Mouse (Mus musculus) intestine, postnatal 0 days (tissue): ENCODE measurements around the gene Pdcd6ip. TPM values are rescaled to one million over a fixed set of nuclear protein-coding genes. Genes with fewer than 3 reads are reported as not detected.

Source experiments
- ATAC-seq: fragments of 200-750 bp; cut with Nextera tagmentation; 2 replicates; pipeline ENCODE4 v1.8.0; 2017; ENCODE audit warnings: mild to moderate bottlenecking, moderate TSS enrichment, moderate library complexity
- H3K27ac ChIP-seq: fragments of 300-500 bp; sonication (generic); 2 replicates; pipeline ENCODE4 v1.5.1; 2014; ENCODE audit warnings: mild to moderate bottlenecking, low read depth, low read length, moderate library complexity
- H3K27me3 ChIP-seq: fragments of 300-500 bp; sonication (generic); replicated peaks from 2 replicates; pipeline ENCODE4 v1.6.1; 2014; ENCODE audit warnings: low read length, mixed read lengths; ENCODE audit not compliant: control insufficient read depth, insufficient read depth
- H3K36me3 ChIP-seq: fragments of 300-500 bp; sonication (generic); 2 replicates; pipeline ENCODE4 v1.6.1; 2014; ENCODE audit warnings: mild to moderate bottlenecking, moderate library complexity; ENCODE audit not compliant: control insufficient read depth, insufficient read depth
- H3K4me1 ChIP-seq: fragments of 300-500 bp; sonication (generic); replicated peaks from 2 replicates; pipeline ENCODE4 v1.6.1; 2014; ENCODE audit warnings: antibody characterized with exemption, low read length, mixed read lengths; ENCODE audit not compliant: control insufficient read depth, insufficient read depth
- H3K4me2 ChIP-seq: fragments of 300-500 bp; sonication (generic); replicated peaks from 2 replicates; pipeline ENCODE4 v1.6.1; 2014; ENCODE audit warnings: low read depth, mild to moderate bottlenecking, moderate library complexity
- H3K4me3 ChIP-seq: fragments of 300-500 bp; sonication (generic); 2 replicates; pipeline ENCODE4 v1.5.1; 2014; ENCODE audit warnings: low read depth, low read length
- H3K9ac ChIP-seq: fragments of 300-500 bp; sonication (generic); 2 replicates; pipeline ENCODE4 v1.6.1; 2014; ENCODE audit warnings: mild to moderate bottlenecking, low read depth, low read length
- H3K9me3 ChIP-seq: fragments of 300-500 bp; sonication (generic); 2 replicates; pipeline ENCODE4 v1.6.1; 2016; ENCODE audit warnings: mixed run types; ENCODE audit not compliant: control insufficient read depth
- CTCF ChIP-seq: sonication (generic); IDR thresholded peaks from 2 replicates; pipeline ENCODE4 v1.5.1; 2016; ENCODE audit warnings: low read depth, mild to moderate bottlenecking, control low read depth, antibody characterized with exemption, moderate library complexity
- WGBS: fragments of 180-500 bp; shearing (Covaris S2); extraction: QIAGEN DNeasy Blood & Tissue Kit; methylation state at CpG from one replicate; pipeline ENCODE4 v1.1.7; 2014; 5-methylcytosine and 5-hydroxymethylcytosine counted together
- polyA plus RNA-seq: library from polyadenylated mRNA; unstranded; fragments of >200 nt; fragmentation: Nextera tagmentation; extraction: Ambion mirVana; gene quantifications from 2 replicates; pipeline ENCODE4 v1.2.1, GENCODE M21; 2015

Gene Pdcd6ip
- polyA plus RNA-seq: 100 and 101 TPM in 2 replicates

DNA sequence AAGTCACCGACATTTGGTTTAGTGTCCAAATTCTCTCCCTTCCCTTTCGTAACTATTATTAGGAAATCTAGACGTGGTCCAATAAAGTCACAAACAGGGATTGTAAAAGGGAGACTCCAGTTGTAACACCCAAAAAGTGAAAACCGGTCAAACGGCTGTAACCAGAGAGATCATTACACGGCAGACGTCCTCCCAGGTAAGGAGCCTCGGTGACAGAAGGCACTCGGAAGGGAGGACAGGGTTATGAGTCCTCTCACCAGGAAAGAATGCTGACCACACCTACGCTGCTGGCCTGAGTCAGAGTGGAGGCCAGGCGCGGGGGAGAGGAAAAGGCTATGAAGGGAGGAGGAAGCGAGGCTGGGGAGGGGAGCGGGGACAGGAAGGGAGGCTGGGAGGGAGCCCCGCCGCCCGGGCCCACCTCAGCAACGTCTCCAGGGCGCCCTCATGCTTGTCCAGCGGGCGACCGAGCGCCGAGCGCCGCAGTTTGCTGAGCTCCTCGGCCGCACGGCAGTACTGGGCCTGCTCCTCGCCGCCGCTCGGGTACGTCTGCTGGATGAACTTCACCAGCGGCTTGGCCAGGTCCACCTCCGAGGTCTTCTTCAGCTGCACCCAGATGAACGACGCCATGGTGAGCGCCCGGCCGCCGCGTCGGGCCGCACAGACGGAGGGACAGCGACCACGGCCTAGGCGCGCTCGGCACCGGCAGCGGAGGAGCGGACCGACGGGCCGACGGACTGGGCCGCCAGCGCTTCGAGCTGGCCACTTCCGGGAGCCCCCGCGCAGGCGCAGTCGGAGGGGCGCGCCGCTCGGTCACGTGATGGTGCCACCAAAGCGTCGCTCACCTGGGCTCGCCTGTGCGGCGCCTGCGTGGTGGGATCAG, at the start of gene Pdcd6ip:
TSS of gene Pdcd6ip (minus strand) at position 779 of the 880 bp plus-strand sequence.
- peak within 1 kb of the TSS; percentile 77 for H3K4me2 ChIP-seq
- H3K27ac ChIP-seq: peak within 1 kb of the TSS; percentile 99
- no peaks in the 10 kb centered on the region for H3K9me3 ChIP-seq
- peak within 1 kb of the TSS; percentile 99 for H3K9ac ChIP-seq
- H3K4me3 ChIP-seq: peak within 1 kb of the TSS; percentile 98
- no peaks in the 10 kb centered on the region for H3K36me3 ChIP-seq
- TF ChIP-seq CTCF: no peak
- no peaks in the 10 kb centered on the region for H3K4me1 ChIP-seq
- ATAC-seq: peak; percentile 91
- WGBS: under 1% methylated on average over 76 of the region's 77 CpGs
- no peaks in the 10 kb centered on the region for H3K27me3 ChIP-seq

DNA sequence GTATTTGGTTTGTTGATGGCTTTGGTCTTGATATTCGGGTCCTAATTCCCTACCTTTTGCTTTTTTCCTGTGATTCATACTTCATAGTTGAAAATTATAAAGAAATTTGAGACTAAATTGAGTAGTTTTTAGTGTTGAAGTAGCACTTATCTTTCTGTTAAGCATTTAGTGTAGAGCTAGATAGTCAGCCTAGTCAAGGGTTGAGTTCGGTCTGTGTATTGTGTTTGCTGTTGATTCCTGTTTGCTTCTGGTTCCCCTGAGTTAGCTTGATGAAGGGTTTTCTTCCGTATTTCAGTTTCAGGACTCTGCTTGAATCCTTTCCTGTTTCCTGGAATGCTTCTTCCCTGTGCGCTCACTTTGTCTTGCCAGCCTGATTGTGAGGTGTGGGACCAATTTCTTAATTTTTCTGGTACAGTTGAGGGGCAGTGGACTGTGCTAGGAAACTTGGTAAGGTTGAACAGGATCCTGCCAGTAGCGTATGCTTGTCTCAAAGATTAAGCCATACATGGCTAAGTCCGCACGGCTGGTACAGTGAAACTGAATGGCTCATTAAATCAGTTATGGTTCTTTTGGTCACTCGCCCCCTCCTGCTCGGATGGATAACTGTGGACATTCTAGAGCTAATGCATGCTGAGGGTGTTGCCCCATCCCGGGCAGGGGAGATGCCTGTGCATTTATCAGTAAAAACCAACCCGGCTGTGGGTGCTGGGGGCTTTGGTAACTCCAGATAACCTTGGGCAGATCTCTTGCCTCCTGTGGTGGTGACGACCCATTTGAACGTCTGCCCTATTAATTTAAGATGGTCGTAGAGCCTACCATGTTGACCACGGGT, 48.0 kb upstream of the Pdcd6ip start:
- Histone ChIP-seq H3K4me1 (no peaks in the 10 kb centered on the region), H3K27me3 (no peaks in the 10 kb centered on the region), H3K36me3 (peaks cover 5% of the 10 kb centered on the region; the same call in 1 of the 2 replicates), H3K4me2 (no peak overlapping the region), H3K9ac (no peak overlapping the region), H3K4me3 (no peak overlapping the region), H3K27ac (no peak overlapping the region), H3K9me3 (no peaks in the 10 kb centered on the region)
- no peak for TF ChIP-seq CTCF
- 83% methylated on average over 15 of the region's 15 CpGs for WGBS
- no peak for ATAC-seq

DNA sequence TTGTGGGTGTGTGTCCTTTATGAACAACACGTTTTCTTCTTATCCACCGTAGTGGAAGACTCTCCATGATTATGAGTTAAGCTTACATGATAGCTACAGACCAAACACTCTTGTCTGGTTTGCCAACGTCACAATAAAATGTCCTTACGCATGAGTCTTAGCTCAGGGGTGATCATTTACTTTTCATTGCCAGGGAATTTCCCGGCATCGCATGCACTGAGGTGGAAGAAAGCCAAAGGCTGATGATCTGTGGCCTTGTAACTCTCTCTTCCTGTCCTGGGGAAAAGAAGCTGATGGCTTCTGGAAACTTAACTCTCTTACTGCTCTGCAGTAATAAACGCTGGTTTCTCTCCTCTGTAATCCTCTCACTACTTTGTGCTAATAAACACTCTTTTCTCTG, 41.3 kb upstream of the Pdcd6ip start:
- H3K9me3 ChIP-seq: no peaks in the 10 kb centered on the region
- no peak overlapping the region for H3K4me2 ChIP-seq
- H3K4me3 ChIP-seq: no peak overlapping the region
- ATAC-seq: no peak
- no peak overlapping the region; the same call in 1 of the 2 replicates for H3K27ac ChIP-seq
- 35% methylated on average over 7 of the region's 7 CpGs for WGBS
- H3K9ac ChIP-seq: no peak overlapping the region
- no peaks in the 10 kb centered on the region for H3K27me3 ChIP-seq
- H3K36me3 ChIP-seq: no peaks in the 10 kb centered on the region
- no peaks in the 10 kb centered on the region for H3K4me1 ChIP-seq
- TF ChIP-seq CTCF: no peak

DNA sequence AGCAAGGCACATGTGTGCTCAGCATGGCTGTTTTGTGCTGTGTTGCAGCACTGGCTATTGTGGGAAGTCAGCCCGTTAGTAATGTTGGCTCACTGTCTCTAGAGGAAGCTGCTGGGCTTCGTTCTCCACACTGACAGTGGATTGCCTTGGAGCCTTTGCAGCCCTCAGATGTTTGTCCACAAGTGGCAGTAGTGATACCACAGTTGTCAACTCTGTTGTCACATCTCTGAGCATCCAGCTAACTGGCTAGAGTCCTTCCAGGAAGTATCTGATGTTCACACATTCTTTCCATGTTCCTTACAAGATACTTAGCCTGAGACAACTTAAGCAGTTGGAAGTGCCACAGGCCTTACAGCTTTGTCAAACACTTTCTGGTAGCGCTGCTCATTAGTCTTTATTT, 35.2 kb upstream of the Pdcd6ip start:
- peak; percentile 20; the same call in 1 of the 2 replicates for TF ChIP-seq CTCF
- Histone ChIP-seq H3K4me2 (no peak overlapping the region), H3K4me3 (no peak overlapping the region), H3K27me3 (no peaks in the 10 kb centered on the region), H3K27ac (no peak overlapping the region), H3K4me1 (no peaks in the 10 kb centered on the region), H3K36me3 (no peaks in the 10 kb centered on the region), H3K9me3 (no peaks in the 10 kb centered on the region), H3K9ac (no peak overlapping the region)
- no peak for ATAC-seq
- WGBS: 48% methylated on average over 3 of the region's 3 CpGs

DNA sequence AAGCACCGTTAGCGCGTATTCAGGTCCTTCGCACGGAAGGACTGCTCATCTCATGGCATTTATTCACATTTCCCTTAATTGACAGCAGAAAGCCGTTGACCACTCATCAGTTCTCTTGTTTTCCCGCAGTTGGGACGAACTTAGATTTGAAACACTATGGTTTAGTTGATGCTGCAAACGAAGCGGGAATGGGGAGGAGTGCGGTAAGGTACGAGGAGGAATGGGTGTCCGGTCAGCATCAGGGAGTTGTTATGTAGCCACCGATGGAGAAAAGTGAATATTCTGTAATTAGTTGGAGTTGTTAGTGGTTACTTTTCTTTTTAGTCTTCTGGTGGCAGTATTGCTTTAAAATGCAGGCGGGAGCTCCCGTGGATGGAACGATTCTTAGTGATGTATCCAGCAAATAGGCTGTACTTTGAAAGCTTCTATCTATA, 34.3 kb upstream of the Pdcd6ip start:
- Histone ChIP-seq H3K36me3 (no peaks in the 10 kb centered on the region), H3K4me1 (no peaks in the 10 kb centered on the region), H3K9me3 (no peaks in the 10 kb centered on the region), H3K27me3 (no peaks in the 10 kb centered on the region), H3K4me2 (peak overlapping the region; percentile 89), H3K4me3 (peak overlapping the region; percentile 98), H3K27ac (no peak overlapping the region), H3K9ac (peak overlapping the region; percentile 93)
- TF ChIP-seq CTCF: peak; percentile 68
- no peak for ATAC-seq
- WGBS: 2% methylated on average over 17 of the region's 17 CpGs

DNA sequence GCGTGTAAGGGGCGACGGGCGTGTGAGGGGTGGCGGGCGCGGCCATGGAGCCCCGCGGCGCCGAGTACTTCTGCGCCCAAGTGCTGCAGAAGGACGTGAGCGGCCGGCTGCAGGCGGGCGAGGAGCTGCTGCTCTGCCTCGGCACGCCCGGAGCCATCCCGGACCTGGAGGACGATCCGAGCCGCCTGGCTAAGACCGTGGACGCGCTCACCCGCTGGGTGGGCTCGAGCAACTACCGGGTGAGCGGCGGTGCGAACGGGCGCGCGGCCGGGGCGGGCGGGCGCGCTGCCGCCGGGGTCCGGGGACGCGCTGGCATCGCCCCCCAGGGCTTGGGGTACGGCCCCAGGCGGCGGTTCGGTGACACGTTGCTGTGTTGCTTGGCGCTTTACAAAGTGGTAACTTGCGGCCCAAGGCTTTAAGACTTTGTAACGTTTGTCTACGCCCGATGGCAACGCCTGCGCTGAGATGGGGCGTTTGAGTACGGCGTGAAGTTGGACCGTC, 33.6 kb upstream of the Pdcd6ip start:
- peak; percentile 62 for ATAC-seq
- H3K9ac ChIP-seq: peak overlapping the region; percentile 93
- H3K27me3 ChIP-seq: no peaks in the 10 kb centered on the region
- no peaks in the 10 kb centered on the region for H3K36me3 ChIP-seq
- H3K4me2 ChIP-seq: peak overlapping the region; percentile 89
- no peak for TF ChIP-seq CTCF
- peak overlapping the region; percentile 98 for H3K4me3 ChIP-seq
- no peaks in the 10 kb centered on the region for H3K4me1 ChIP-seq
- WGBS: under 1% methylated on average over 63 of the region's 64 CpGs
- peak overlapping the region; percentile 89 for H3K27ac ChIP-seq
- H3K9me3 ChIP-seq: no peaks in the 10 kb centered on the region
